In the genomic region with DNA sequence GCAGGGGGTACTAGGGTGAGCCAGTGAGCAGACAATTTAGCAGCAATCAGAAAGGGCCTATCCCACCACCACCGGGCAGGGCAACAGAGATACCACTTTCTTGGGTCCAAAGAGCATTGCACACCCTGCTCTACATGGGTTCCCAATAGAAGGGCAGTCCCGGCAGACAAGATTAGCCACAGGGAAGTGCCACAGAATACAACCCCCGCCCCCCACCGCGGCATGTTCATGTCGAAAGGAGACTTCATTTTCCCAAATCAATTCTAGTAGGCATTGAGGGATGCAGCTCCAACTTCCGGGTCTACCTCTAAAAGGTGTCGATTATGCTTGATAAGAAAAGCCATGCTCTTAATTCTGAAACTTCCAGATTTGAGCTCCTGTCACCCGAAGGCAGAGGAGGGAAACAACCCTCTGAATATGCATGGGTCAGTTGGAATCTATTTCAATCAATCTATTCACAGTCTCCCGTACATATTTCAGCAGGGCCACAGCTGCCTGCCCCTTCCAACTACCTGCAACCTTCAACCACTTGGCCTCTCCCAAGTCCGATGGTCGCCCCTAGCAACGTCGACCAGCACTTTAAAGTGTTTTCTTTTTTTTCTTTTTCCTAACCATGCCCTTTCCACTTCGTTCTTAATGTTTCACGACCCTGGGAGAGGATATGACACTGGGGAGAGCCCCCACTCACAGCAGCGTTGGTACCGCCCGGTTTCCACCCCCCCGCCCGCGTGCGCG, we compare ENCODE assay signal across 9 mouse cellular contexts. TPM values are rescaled to one million over a fixed set of nuclear protein-coding genes. Genes with fewer than 3 reads are reported as not detected.
DNase-seq lines count a peak whose midpoint lies in the region; ATAC-seq and TF ChIP-seq lines count a peak whose summit lies in the region.
"Had no signal": no experiment of that assay in that cellular context is flagged by ENCODE, and none has a peak within 500 bp of the region (broad histone marks: within the 10 kb centered on the region; RNA-seq: fewer than 3 reads in every experiment).

No protein-coding gene starts in this region.

- no peak for TF ChIP-seq POLR2A in cerebellum, adult 2 months (IDR thresholded peaks at IDR 0.05; ENCODE audit: borderline replicate concordance, insufficient read depth, low read length)

- H3K27ac ChIP-seq in cerebellum, adult 2 months (ENCODE audit: insufficient read depth, low read length), result no peak overlapping the region
- H3K27ac ChIP-seq in neural tube, embryonic 11.5 days (ENCODE audit: low read depth, low read length), result peak overlapping the region; percentile 82; the same call in 1 of the 2 replicates
- H3K27ac ChIP-seq in kidney, postnatal 0 days, result peak overlapping the region; percentile 91
- H3K27ac ChIP-seq in neural tube, embryonic 13.5 days (replicated peaks), result peak overlapping the region; percentile 86

- no peak; the same call in 1 of the 2 replicates for ATAC-seq in neural tube, embryonic 11.5 days (ENCODE audit: insufficient read depth, low FRiP score, low TSS enrichment)
- ATAC-seq in kidney, postnatal 0 days (replicated peaks; ENCODE audit: low FRiP score, low read depth), result no peak; the same call in 1 of the 2 replicates
- peak; percentile 36; the same call in 1 of the 2 replicates for ATAC-seq in neural tube, embryonic 13.5 days (ENCODE audit: low read depth)
- no peak for ATAC-seq in monocyte, adult 5-6 weeks (replicated peaks; ENCODE audit: insufficient number of reproducible peaks, low FRiP score, low TSS enrichment, poor library complexity, severe bottlenecking)

- H3K4me2 ChIP-seq in neural tube, embryonic 11.5 days (ENCODE audit: low read depth), result peak overlapping the region; percentile 76
- H3K4me2 ChIP-seq in kidney, postnatal 0 days (ENCODE audit: low read length), result peak overlapping the region; percentile 65
- peak overlapping the region; percentile 90 for H3K4me2 ChIP-seq in neural tube, embryonic 13.5 days

- peak overlapping the region; percentile 93 for H3K4me3 ChIP-seq in cerebellum, adult 2 months (replicated peaks; ENCODE audit: insufficient read depth, low read depth, low read length)
- H3K4me3 ChIP-seq in neural tube, embryonic 11.5 days (ENCODE audit: low read depth, low read length), result peak overlapping the region; percentile 78
- H3K4me3 ChIP-seq in kidney, postnatal 0 days (replicated peaks; ENCODE audit: low read depth, low read length), result peak overlapping the region; percentile 78
- peak overlapping the region; percentile 59 for H3K4me3 ChIP-seq in neural tube, embryonic 13.5 days

- DNase-seq in cerebellum, adult 2 months, result no peak
- DNase-seq in cerebellum, adult 18-20 months, result no peak
- DNase-seq in neural tube, embryonic 11.5 days (ENCODE audit: low spot score), result no peak
- DNase-seq in neural tube, embryonic 10.5 days (ENCODE audit: extremely low spot score, low spot score), result no peak
- DNase-seq in kidney, postnatal 0 days (ENCODE audit: low spot score), result no peak
- no peak for DNase-seq in adipocyte (ENCODE audit: low spot score)

- WGBS in cerebellum, adult 2 months, result 2% methylated on average over 24 of the region's 24 CpGs
- 4% methylated on average over 24 of the region's 24 CpGs for WGBS in neural tube, embryonic 11.5 days
- 2% methylated on average over 24 of the region's 24 CpGs for WGBS in kidney, postnatal 0 days
- 4% methylated on average over 24 of the region's 24 CpGs for WGBS in neural tube, embryonic 13.5 days

- peaks cover 9% of the 10 kb centered on the region for H3K4me1 ChIP-seq in cerebellum, adult 2 months (ENCODE audit: control insufficient read depth, insufficient read depth, low read length)
- peaks cover 12% of the 10 kb centered on the region for H3K4me1 ChIP-seq in neural tube, embryonic 11.5 days (ENCODE audit: control insufficient read depth, insufficient read depth, low read length)
- H3K4me1 ChIP-seq in kidney, postnatal 0 days (replicated peaks; ENCODE audit: insufficient read depth, low read length), result peaks cover 8% of the 10 kb centered on the region; the same call in 1 of the 2 replicates
- peaks cover 23% of the 10 kb centered on the region for H3K4me1 ChIP-seq in neural tube, embryonic 13.5 days (replicated peaks)

- H3K9ac ChIP-seq in neural tube, embryonic 11.5 days (ENCODE audit: low read length), result peak overlapping the region; percentile 82
- H3K9ac ChIP-seq in kidney, postnatal 0 days (ENCODE audit: low read depth, low read length), result peak overlapping the region; percentile 78
- H3K9ac ChIP-seq in neural tube, embryonic 13.5 days, result peak overlapping the region; percentile 80

- H3K36me3 ChIP-seq in neural tube, embryonic 11.5 days (ENCODE audit: control insufficient read depth, insufficient read depth, low read length), result peaks cover 17% of the 10 kb centered on the region
- H3K36me3 ChIP-seq in kidney, postnatal 0 days (ENCODE audit: insufficient read depth, low read length), result peaks cover 27% of the 10 kb centered on the region
- H3K36me3 ChIP-seq in neural tube, embryonic 13.5 days, result peaks cover 41% of the 10 kb centered on the region

- no peak for TF ChIP-seq CTCF in cerebellum, adult 2 months (IDR thresholded peaks at IDR 0.05; ENCODE audit: borderline replicate concordance, insufficient read depth, low read depth, low read length)
- TF ChIP-seq CTCF in kidney, postnatal 0 days (IDR thresholded peaks at IDR 0.05; ENCODE audit: low read depth), result no peak

- no peaks in the 10 kb centered on the region for H3K9me3 ChIP-seq in neural tube, embryonic 11.5 days (ENCODE audit: control insufficient read depth, low read length)
- H3K9me3 ChIP-seq in kidney, postnatal 0 days (replicated peaks; ENCODE audit: low read length), result no peaks in the 10 kb centered on the region
- H3K9me3 ChIP-seq in neural tube, embryonic 13.5 days, result no peaks in the 10 kb centered on the region

- H3K27me3 ChIP-seq in cerebellum, adult 2 months (ENCODE audit: control insufficient read depth, insufficient read depth, low read length), result no peaks in the 10 kb centered on the region
- no peaks in the 10 kb centered on the region for H3K27me3 ChIP-seq in neural tube, embryonic 11.5 days (ENCODE audit: control insufficient read depth, insufficient read depth, low read length)
- H3K27me3 ChIP-seq in kidney, postnatal 0 days (ENCODE audit: insufficient read depth, low read length), result no peaks in the 10 kb centered on the region
- H3K27me3 ChIP-seq in neural tube, embryonic 13.5 days, result no peaks in the 10 kb centered on the region

RNA-seq across cellular contexts. Expression of gene Gm38431, which starts 0.7 kb away (rescaled TPM):
- polyA plus RNA-seq in cerebellum, adult 2 months (2012; rRNA removed), result 2.6 and 4.1 TPM in 2 replicates
- 2.7 and 2.8 TPM in 2 replicates for polyA plus RNA-seq in neural tube, embryonic 11.5 days (2014; fragmentation: Nextera tagmentation; extraction: Ambion mirVana)
- 0.80 and 0.91 TPM in 2 replicates for polyA plus RNA-seq in kidney, postnatal 0 days (2015; fragmentation: Nextera tagmentation; extraction: Ambion mirVana)
- polyA plus RNA-seq in neural tube, embryonic 13.5 days (2015; fragmentation: Nextera tagmentation; extraction: Ambion mirVana), result 1.3 and 1.6 TPM in 2 replicates
- 2.3 to 5.6 TPM in 2 of 3 replicates, not detected in the other for total RNA-seq in monocyte, adult 5-6 weeks (2017)

RNA-seq across cellular contexts. Expression of gene Raver1, which starts 0.7 kb away (rescaled TPM):
- polyA plus RNA-seq in cerebellum, adult 2 months (2012; rRNA removed), result 29.9 and 31.4 TPM in 2 replicates
- 88.4 and 90.7 TPM in 2 replicates for polyA plus RNA-seq in neural tube, embryonic 11.5 days (2014; fragmentation: Nextera tagmentation; extraction: Ambion mirVana)
- 40.8 and 41.3 TPM in 2 replicates for polyA plus RNA-seq in kidney, postnatal 0 days (2015; fragmentation: Nextera tagmentation; extraction: Ambion mirVana)
- 37.3 and 38.3 TPM in 2 replicates for polyA plus RNA-seq in neural tube, embryonic 13.5 days (2015; fragmentation: Nextera tagmentation; extraction: Ambion mirVana)
- total RNA-seq in monocyte, adult 5-6 weeks (2017), result 8.1 to 18.1 TPM (median 12.9 TPM) in 3 replicates

RNA-seq across cellular contexts. Expression of gene Fdx1l, which starts 17.7 kb away (rescaled TPM):
- 78.0 and 83.9 TPM in 2 replicates for polyA plus RNA-seq in cerebellum, adult 2 months (2012; rRNA removed)
- 52.0 and 55.5 TPM in 2 replicates for polyA plus RNA-seq in neural tube, embryonic 11.5 days (2014; fragmentation: Nextera tagmentation; extraction: Ambion mirVana)
- polyA plus RNA-seq in kidney, postnatal 0 days (2015; fragmentation: Nextera tagmentation; extraction: Ambion mirVana), result 61.5 and 63.9 TPM in 2 replicates
- polyA plus RNA-seq in neural tube, embryonic 13.5 days (2015; fragmentation: Nextera tagmentation; extraction: Ambion mirVana), result 52.1 and 60.2 TPM in 2 replicates
- total RNA-seq in monocyte, adult 5-6 weeks (2017), result 23.7 to 31.1 TPM (median 24.5 TPM) in 3 replicates

RNA-seq across cellular contexts. Expression of gene Gm49373, which starts 18.2 kb away (rescaled TPM):
- 1.8 and 2.2 TPM in 2 replicates for polyA plus RNA-seq in cerebellum, adult 2 months (2012; rRNA removed)
- polyA plus RNA-seq in neural tube, embryonic 11.5 days (2014; fragmentation: Nextera tagmentation; extraction: Ambion mirVana), result 0.82 and 0.97 TPM in 2 replicates
- 0.38 and 0.62 TPM in 2 replicates for polyA plus RNA-seq in kidney, postnatal 0 days (2015; fragmentation: Nextera tagmentation; extraction: Ambion mirVana)
- polyA plus RNA-seq in neural tube, embryonic 13.5 days (2015; fragmentation: Nextera tagmentation; extraction: Ambion mirVana), result 0.91 and 0.98 TPM in 2 replicates
- total RNA-seq in monocyte, adult 5-6 weeks (2017), result not detected in 3 replicates

RNA-seq across cellular contexts. Expression of gene Zglp1, which starts 24.2 kb away (rescaled TPM):
- 1.0 TPM in 1 of 2 replicates, not detected in the other for polyA plus RNA-seq in cerebellum, adult 2 months (2012; rRNA removed)
- 1.2 and 1.9 TPM in 2 replicates for polyA plus RNA-seq in neural tube, embryonic 11.5 days (2014; fragmentation: Nextera tagmentation; extraction: Ambion mirVana)
- 0.29 TPM in 1 of 2 replicates, not detected in the other for polyA plus RNA-seq in kidney, postnatal 0 days (2015; fragmentation: Nextera tagmentation; extraction: Ambion mirVana)
- polyA plus RNA-seq in neural tube, embryonic 13.5 days (2015; fragmentation: Nextera tagmentation; extraction: Ambion mirVana), result 1.4 and 2.1 TPM in 2 replicates
- total RNA-seq in monocyte, adult 5-6 weeks (2017), result 0.49 TPM in 1 of 3 replicates, not detected in the others
- polyA plus RNA-seq: gonadal fat pad, adult 2 months had no signal
